Mouse (Mus musculus): ENCODE results near the gene Fscn2.
"Not testable (repeated sequence)": the region's sequence is repeated elsewhere in the genome, so short reads cannot be mapped to it uniquely, and the experiment has no call there.

Gene Fscn2

GRCm38 (mm10) chr11:120404814-120405213 is 43.5 kb downstream of the Fscn2 start:
- DNase-seq (ENCODE audit: low spot score) = no peak

DNA sequence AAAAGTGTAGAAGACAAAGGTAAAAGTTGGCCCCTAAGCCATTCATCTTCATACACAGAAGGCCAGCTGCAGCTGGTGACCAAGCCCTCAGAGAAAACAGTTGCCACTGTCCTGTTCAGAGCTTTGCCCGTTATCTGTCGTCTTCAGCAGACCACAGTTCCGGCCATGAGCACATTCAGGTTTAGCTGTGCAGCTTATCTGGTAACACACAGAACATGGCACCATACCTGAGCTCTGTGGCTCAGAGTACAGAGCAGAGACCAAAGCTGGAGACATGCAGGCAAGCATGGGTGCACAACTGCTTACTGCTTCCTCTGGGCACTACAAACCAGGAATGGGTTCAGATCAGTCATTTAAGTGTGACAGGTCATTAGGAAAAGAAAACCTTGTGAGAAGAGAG is 44.5 kb downstream of the Fscn2 start:
- no peak for DNase-seq (ENCODE audit: low spot score)

DNA sequence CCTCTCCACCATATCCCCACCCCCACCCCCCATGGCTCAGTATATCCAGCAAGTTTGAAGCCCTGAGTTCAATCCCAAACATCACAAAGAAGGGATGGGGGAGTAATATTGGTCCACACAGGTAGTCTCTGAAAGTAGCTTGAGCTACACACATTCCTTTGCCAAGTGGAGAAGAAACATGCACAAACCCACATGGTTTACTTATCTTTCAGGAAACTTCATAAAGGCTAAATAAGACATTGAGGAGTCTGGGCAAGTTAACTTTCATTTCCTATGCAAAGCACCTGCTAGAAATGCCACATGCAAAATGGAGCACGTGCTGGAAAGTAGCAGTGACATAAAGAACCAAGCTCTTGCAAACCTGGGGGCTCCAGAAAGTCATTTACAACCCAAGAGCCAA is 45.1 kb downstream of the Fscn2 start:
- DNase-seq (ENCODE audit: low spot score) = no peak

DNA sequence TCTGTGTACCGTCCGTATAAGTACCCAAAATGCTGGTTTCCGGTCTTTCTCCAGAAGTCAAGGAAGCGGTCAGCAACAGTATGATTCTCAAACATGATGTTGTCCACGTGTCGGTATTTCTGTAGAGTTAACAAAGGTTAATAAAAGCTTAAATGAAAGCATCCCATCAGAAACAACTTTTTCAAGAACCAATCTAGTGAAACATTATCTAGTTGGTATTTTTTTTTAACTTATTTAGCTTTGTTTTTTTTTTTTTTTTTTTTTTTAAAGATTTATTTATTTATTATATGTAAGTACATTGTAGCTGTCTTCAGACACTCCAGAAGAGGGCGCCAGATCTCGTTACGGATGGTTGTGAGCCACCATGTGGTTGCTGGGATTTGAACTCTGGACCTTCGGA is 52.3 kb downstream of the Fscn2 start:
- not testable (repeated sequence) for DNase-seq (ENCODE audit: low spot score)
